Mouse (Mus musculus) midbrain, embryonic 16.5 days (tissue): Measurements from ENCODE around the gene 1700001K19Rik. TPM values are rescaled to one million over a fixed set of nuclear protein-coding genes. Genes with fewer than 3 reads are reported as not detected.
A peak's percentile ranks its signal among the peaks of the same experiment; 100 is the strongest.
"Not testable (repeated sequence)": the region's sequence is repeated elsewhere in the genome, so short reads cannot be mapped to it uniquely, and the experiment has no call there.

Source experiments
- ATAC-seq: fragments of 200-750 bp; cut with Nextera tagmentation; 2 replicates; pipeline ENCODE4 v1.8.0; 2017; ENCODE audit warnings: moderate TSS enrichment
- H3K27ac ChIP-seq: fragments of 300-500 bp; sonication (generic); 2 replicates; pipeline ENCODE4 v1.5.1; 2014; ENCODE audit warnings: mild to moderate bottlenecking, low read length, mixed read lengths
- H3K27me3 ChIP-seq: fragments of 300-500 bp; sonication (generic); 2 replicates; pipeline ENCODE4 v1.6.1; 2014; ENCODE audit warnings: low read depth, low read length, mixed read lengths; ENCODE audit not compliant: control insufficient read depth, insufficient read depth
- H3K36me3 ChIP-seq: fragments of 300-500 bp; sonication (generic); 2 replicates; pipeline ENCODE4 v1.6.1; 2014; ENCODE audit warnings: mild to moderate bottlenecking, low read length, moderate library complexity, mixed read lengths; ENCODE audit not compliant: control insufficient read depth, insufficient read depth
- H3K4me1 ChIP-seq: fragments of 300-500 bp; sonication (generic); 2 replicates; pipeline ENCODE4 v1.6.1; 2014; ENCODE audit warnings: mild to moderate bottlenecking, low read length, mixed read lengths; ENCODE audit not compliant: control insufficient read depth, insufficient read depth
- H3K4me2 ChIP-seq: fragments of 300-500 bp; sonication (generic); 2 replicates; pipeline ENCODE4 v1.6.1; 2014; ENCODE audit warnings: mild to moderate bottlenecking, low read length, mixed read lengths
- H3K4me3 ChIP-seq: fragments of 300-500 bp; sonication (generic); 2 replicates; pipeline ENCODE4 v1.5.1; 2014; ENCODE audit warnings: low read depth, mild to moderate bottlenecking, low read length, moderate library complexity, mixed read lengths
- H3K9ac ChIP-seq: fragments of 300-500 bp; sonication (generic); 2 replicates; pipeline ENCODE4 v1.6.1; 2014; ENCODE audit warnings: low read depth, low read length, mixed read lengths
- H3K9me3 ChIP-seq: fragments of 300-500 bp; sonication (generic); replicated peaks from 2 replicates; pipeline ENCODE4 v1.6.1; 2014; ENCODE audit warnings: mild to moderate bottlenecking, low read length, mixed read lengths; ENCODE audit not compliant: control insufficient read depth, poor library complexity, severe bottlenecking
- WGBS: fragments of 180-500 bp; shearing (Covaris S2); extraction: QIAGEN DNeasy Blood & Tissue Kit; methylation state at CpG from one replicate; pipeline ENCODE4 v1.1.7; 2014; 5-methylcytosine and 5-hydroxymethylcytosine counted together
- polyA plus RNA-seq: library from polyadenylated mRNA; unstranded; fragments of >200 nt; fragmentation: Nextera tagmentation; extraction: Ambion mirVana; gene quantifications from 2 replicates; pipeline ENCODE4 v1.2.1, GENCODE M21; 2015

1700001K19Rik gene
- polyA plus RNA-seq, 1 experiment from 2014 or later, result not detected

- no peaks in the 10 kb centered on the region for H3K27me3 ChIP-seq
- H3K9ac ChIP-seq, result peak overlapping the region; percentile 36; the same call in 1 of the 2 replicates
- H3K4me3 ChIP-seq, result peak overlapping the region; percentile 34
- H3K4me2 ChIP-seq, result peak overlapping the region; percentile 65
- 1% methylated on average over 27 of the region's 27 CpGs for WGBS
- H3K4me1 ChIP-seq, result peaks cover 8% of the 10 kb centered on the region; the same call in 1 of the 2 replicates
- ATAC-seq, result peak; percentile 70
- no peaks in the 10 kb centered on the region for H3K9me3 ChIP-seq
- H3K27ac ChIP-seq, result peak overlapping the region; percentile 35; the same call in 1 of the 2 replicates
- H3K36me3 ChIP-seq, result no peaks in the 10 kb centered on the region
Measured at GRCm38 (mm10) chr12:110706337-110707231, 24.2 kb upstream of the 1700001K19Rik start.

- H3K4me2 ChIP-seq, ATAC-seq, H3K4me3 ChIP-seq, H3K9ac ChIP-seq, H3K4me1 ChIP-seq, H3K27me3 ChIP-seq, H3K27ac ChIP-seq, H3K9me3 ChIP-seq, H3K36me3 ChIP-seq: not testable (repeated sequence)
- 89% methylated on average over 4 of the region's 4 CpGs for WGBS
Measured at GRCm38 (mm10) chr12:110705419-110705818, 23.0 kb upstream of the 1700001K19Rik start.

- Histone ChIP-seq H3K4me3 (no peak overlapping the region), H3K4me1 (peaks cover 8% of the 10 kb centered on the region; the same call in 1 of the 2 replicates), H3K4me2 (no peak overlapping the region), H3K27ac (no peak overlapping the region), H3K9ac (no peak overlapping the region), H3K36me3 (no peaks in the 10 kb centered on the region), H3K9me3 (no peaks in the 10 kb centered on the region), H3K27me3 (no peaks in the 10 kb centered on the region)
- 69% methylated on average over 7 of the region's 7 CpGs for WGBS
- no peak for ATAC-seq
Measured at GRCm38 (mm10) chr12:110703682-110704081, 21.3 kb upstream of the 1700001K19Rik start.

GRCm38 (mm10) chr12:110703008-110703471 is 20.6 kb upstream of the 1700001K19Rik start:
- Histone ChIP-seq H3K9me3 (no peaks in the 10 kb centered on the region), H3K4me1 (peaks cover 8% of the 10 kb centered on the region; the same call in 1 of the 2 replicates), H3K27ac (no peak overlapping the region), H3K9ac (no peak overlapping the region), H3K4me2 (no peak overlapping the region), H3K36me3 (no peaks in the 10 kb centered on the region), H3K4me3 (no peak overlapping the region), H3K27me3 (no peaks in the 10 kb centered on the region)
- WGBS, result 35% methylated on average over 8 of the region's 8 CpGs
- peak; percentile 57; the same call in 1 of the 2 replicates for ATAC-seq

GRCm38 (mm10) chr12:110702556-110702955 is 20.1 kb upstream of the 1700001K19Rik start, which contains the start of gene Hsp90aa1:
Hsp90aa1 (minus strand) TSS chr12:110702728.
- Histone ChIP-seq H3K4me3 (no peak within 1 kb of the TSS), H3K27ac (no peak within 1 kb of the TSS), H3K4me2 (no peak within 1 kb of the TSS), H3K9ac (no peak within 1 kb of the TSS), H3K4me1 (peaks cover 8% of the 10 kb centered on the region; the same call in 1 of the 2 replicates), H3K27me3 (no peaks in the 10 kb centered on the region), H3K36me3 (no peaks in the 10 kb centered on the region), H3K9me3 (no peaks in the 10 kb centered on the region)
- 57% methylated on average over 4 of the region's 4 CpGs for WGBS
- ATAC-seq, result no peak

GRCm38 (mm10) chr12:110701363-110701762 is 18.9 kb upstream of the 1700001K19Rik start:
- not testable (repeated sequence) for H3K36me3 ChIP-seq, H3K27me3 ChIP-seq, H3K4me2 ChIP-seq, H3K9me3 ChIP-seq, H3K27ac ChIP-seq, H3K4me1 ChIP-seq, ATAC-seq, H3K9ac ChIP-seq, H3K4me3 ChIP-seq
- 25% methylated on average over 2 of the region's 3 CpGs for WGBS

- no peak overlapping the region for H3K27ac ChIP-seq
- no peak overlapping the region for H3K4me3 ChIP-seq
- H3K9me3 ChIP-seq, result no peaks in the 10 kb centered on the region
- no peak overlapping the region for H3K4me2 ChIP-seq
- H3K27me3 ChIP-seq, result no peaks in the 10 kb centered on the region
- ATAC-seq, result no peak
- H3K4me1 ChIP-seq, result peaks cover 4% of the 10 kb centered on the region; the same call in 1 of the 2 replicates
- 66% methylated on average over 2 of the region's 2 CpGs for WGBS
- no peaks in the 10 kb centered on the region for H3K36me3 ChIP-seq
- H3K9ac ChIP-seq, result no peak overlapping the region
Measured at GRCm38 (mm10) chr12:110700730-110701129, 18.3 kb upstream of the 1700001K19Rik start.

GRCm38 (mm10) chr12:110699171-110699547 is 16.7 kb upstream of the 1700001K19Rik start:
- Histone ChIP-seq H3K4me2 (no peak overlapping the region), H3K4me3 (no peak overlapping the region), H3K9me3 (no peaks in the 10 kb centered on the region), H3K36me3 (peaks cover 6% of the 10 kb centered on the region; the same call in 1 of the 2 replicates), H3K4me1 (peaks cover 12% of the 10 kb centered on the region), H3K9ac (no peak overlapping the region), H3K27ac (no peak overlapping the region), H3K27me3 (no peaks in the 10 kb centered on the region)
- 51% methylated on average over 2 of the region's 2 CpGs for WGBS
- ATAC-seq, result no peak
